Mouse (Mus musculus) megakaryocyte, embryonic 14.5 days (primary cell): ENCODE results near the gene Polr2b.

Experiments used
- FLI1 ChIP-seq: IDR thresholded peaks from 2 replicates; pipeline ENCODE4 v1.6.1; 2012; ENCODE audit warnings: low read length, inconsistent platforms, mixed read lengths
- GATA1 ChIP-seq: IDR thresholded peaks from 3 replicates; pipeline ENCODE4 v1.6.1; 2012; ENCODE audit warnings: mixed read lengths, low read length, inconsistent platforms, borderline replicate concordance

GRCm38 (mm10) chr5:77286904-77287303 lies 23.0 kb upstream of the Polr2b start:
- TF ChIP-seq GATA1 (no peak), FLI1 (no peak)
